Mouse (Mus musculus): ENCODE results near the gene Pabpc4. TPM values are rescaled to one million over a fixed set of nuclear protein-coding genes. Genes with fewer than 3 reads are reported as not detected.
A peak's percentile ranks its signal among the peaks of the same experiment; 100 is the strongest.

Pabpc4 gene
- 23.0 and 31.4 TPM in 2 replicates for polyA plus RNA-seq (2015; fragmentation: Nextera tagmentation; extraction: Ambion mirVana)

DNA sequence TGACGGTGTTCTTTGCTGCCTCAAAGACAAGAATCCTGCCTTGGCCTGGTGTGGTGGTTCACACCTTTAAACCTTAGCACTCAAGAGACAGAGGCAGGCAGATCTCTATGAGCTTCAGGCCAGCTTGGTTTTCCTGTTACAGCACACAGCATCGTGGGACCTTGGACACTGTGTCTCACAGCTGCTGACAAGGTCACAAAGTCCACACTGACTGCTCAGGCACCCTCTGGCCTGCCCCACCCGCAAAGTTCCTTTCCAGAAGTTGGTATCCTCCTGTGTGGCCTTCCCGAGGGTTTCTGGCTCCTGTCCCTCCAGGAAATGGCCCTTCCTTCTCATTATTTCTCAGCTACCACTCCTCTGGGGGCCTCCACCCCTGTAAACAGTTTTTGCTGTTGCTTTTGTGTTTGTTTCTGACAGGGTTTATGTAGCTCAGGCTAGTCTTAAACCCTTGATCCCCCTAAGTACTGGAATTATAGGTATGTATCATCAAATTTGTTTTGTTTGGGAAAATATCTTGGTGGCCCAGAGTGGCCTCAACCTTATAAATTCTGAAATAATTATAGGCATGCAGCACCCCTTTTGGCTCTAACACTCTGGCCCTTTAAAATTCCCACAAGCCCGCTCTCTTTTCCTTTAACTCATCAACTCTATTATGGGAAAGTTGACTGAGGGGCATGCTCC lies at the start of gene Pabpc4:
TSS of gene Pabpc4 (plus strand) at position 631 of the 681 bp plus-strand sequence.
- no peaks in the 10 kb centered on the region for H3K27me3 ChIP-seq (replicated peaks; ENCODE audit: control insufficient read depth, insufficient read depth, low read length)

DNA sequence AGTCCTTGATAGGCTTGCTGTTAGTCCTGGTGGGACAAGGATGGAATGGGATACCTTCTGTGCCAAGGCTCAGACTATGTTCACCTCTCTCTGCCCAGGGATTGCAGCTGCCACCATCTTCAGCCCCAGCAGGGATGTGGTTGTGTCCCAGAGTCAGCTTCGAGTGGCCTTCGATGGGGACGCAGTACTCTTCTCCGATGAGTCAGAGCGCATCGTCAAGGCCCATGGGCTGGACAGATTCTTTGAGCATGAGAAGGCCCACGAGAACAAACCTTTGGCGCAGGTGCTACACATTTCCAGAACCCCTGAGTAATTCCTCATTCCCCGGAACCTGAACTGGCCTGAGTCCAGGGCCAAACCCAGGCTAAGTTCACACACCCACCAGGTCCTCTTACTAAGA lies 48.2 kb upstream of the Pabpc4 start:
- no peak overlapping the region for H3K9ac ChIP-seq (ENCODE audit: low read depth, low read length)
- H3K4me2 ChIP-seq (ENCODE audit: low read length) = no peak overlapping the region
- no peak for ATAC-seq
- H3K9me3 ChIP-seq (ENCODE audit: control insufficient read depth, low read length) = no peaks in the 10 kb centered on the region
- H3K36me3 ChIP-seq (ENCODE audit: control insufficient read depth, insufficient read depth, low read length) = no peaks in the 10 kb centered on the region
- no peaks in the 10 kb centered on the region for H3K27me3 ChIP-seq (replicated peaks; ENCODE audit: control insufficient read depth, insufficient read depth, low read length)
- WGBS = 95% methylated on average over 9 of the region's 9 CpGs
- H3K4me1 ChIP-seq (ENCODE audit: control insufficient read depth, insufficient read depth, low read depth, low read length) = peaks cover 8% of the 10 kb centered on the region
- H3K27ac ChIP-seq (ENCODE audit: low read depth, low read length) = no peak overlapping the region
- no peak overlapping the region for H3K4me3 ChIP-seq (ENCODE audit: low read length)

More for the DNA sequence above, at the start of gene Pabpc4:
- Histone ChIP-seq H3K9me3 (ENCODE audit: control insufficient read depth, low read length) (no peaks in the 10 kb centered on the region), H3K27ac (ENCODE audit: low read depth, low read length) (no peak within 1 kb of the TSS), H3K4me2 (ENCODE audit: low read length) (no peak within 1 kb of the TSS), H3K4me3 (ENCODE audit: low read length) (no peak within 1 kb of the TSS), H3K9ac (ENCODE audit: low read depth, low read length) (no peak within 1 kb of the TSS), H3K36me3 (ENCODE audit: control insufficient read depth, insufficient read depth, low read length) (no peaks in the 10 kb centered on the region), H3K4me1 (ENCODE audit: control insufficient read depth, insufficient read depth, low read depth, low read length) (no peaks in the 10 kb centered on the region; the same call in 1 of the 2 replicates)
- no peak for ATAC-seq
- WGBS = 72% methylated on average over 5 of the region's 5 CpGs

DNA sequence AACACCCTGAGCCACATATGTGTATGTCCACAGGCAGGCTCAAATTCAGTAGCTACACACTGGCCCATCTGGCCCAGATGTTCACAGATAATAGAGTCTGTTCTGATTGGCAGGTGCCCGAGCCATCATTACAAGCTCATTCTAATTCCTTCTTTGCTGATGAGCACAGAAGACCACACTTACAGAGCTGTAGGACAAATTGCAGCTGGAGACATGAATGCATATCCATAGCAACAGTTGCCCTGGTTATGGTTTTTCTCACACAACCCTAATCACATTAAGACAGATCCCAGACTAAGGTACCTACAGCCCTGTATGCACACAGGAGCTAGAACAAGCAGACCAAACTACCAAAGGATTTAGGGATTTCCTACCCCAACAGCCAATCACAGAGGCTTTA lies 46.8 kb upstream of the Pabpc4 start:
- peak; percentile 72 for ATAC-seq
- no peaks in the 10 kb centered on the region for H3K9me3 ChIP-seq (ENCODE audit: control insufficient read depth, low read length)
- H3K36me3 ChIP-seq (ENCODE audit: control insufficient read depth, insufficient read depth, low read length) = no peaks in the 10 kb centered on the region
- no peak overlapping the region for H3K9ac ChIP-seq (ENCODE audit: low read depth, low read length)
- no peaks in the 10 kb centered on the region for H3K27me3 ChIP-seq (replicated peaks; ENCODE audit: control insufficient read depth, insufficient read depth, low read length)
- no peak overlapping the region for H3K27ac ChIP-seq (ENCODE audit: low read depth, low read length)
- H3K4me3 ChIP-seq (ENCODE audit: low read length) = no peak overlapping the region
- WGBS = 73% methylated on average over 1 of the region's 1 CpGs
- peaks cover 8% of the 10 kb centered on the region for H3K4me1 ChIP-seq (ENCODE audit: control insufficient read depth, insufficient read depth, low read depth, low read length)
- H3K4me2 ChIP-seq (ENCODE audit: low read length) = no peak overlapping the region

GRCm38 (mm10) chr4:123216782-123217181 lies 45.4 kb upstream of the Pabpc4 start:
- Histone ChIP-seq H3K4me1 (ENCODE audit: control insufficient read depth, insufficient read depth, low read depth, low read length) (peaks cover 8% of the 10 kb centered on the region), H3K4me2 (ENCODE audit: low read length) (no peak overlapping the region)

GRCm38 (mm10) chr4:123219720-123220357 lies 42.3 kb upstream of the Pabpc4 start:
- Histone ChIP-seq H3K4me2 (ENCODE audit: low read length) (no peak overlapping the region), H3K27ac (ENCODE audit: low read depth, low read length) (no peak overlapping the region), H3K36me3 (ENCODE audit: control insufficient read depth, insufficient read depth, low read length) (no peaks in the 10 kb centered on the region), H3K27me3 (replicated peaks; ENCODE audit: control insufficient read depth, insufficient read depth, low read length) (no peaks in the 10 kb centered on the region), H3K9ac (ENCODE audit: low read depth, low read length) (no peak overlapping the region), H3K4me1 (ENCODE audit: control insufficient read depth, insufficient read depth, low read depth, low read length) (peaks cover 6% of the 10 kb centered on the region), H3K4me3 (ENCODE audit: low read length) (no peak overlapping the region), H3K9me3 (ENCODE audit: control insufficient read depth, low read length) (no peaks in the 10 kb centered on the region)
- 76% methylated on average over 15 of the region's 15 CpGs for WGBS
- peak; percentile 83 for ATAC-seq

More at GRCm38 (mm10) chr4:123216782-123217181, 45.4 kb upstream of the Pabpc4 start:
- H3K27ac ChIP-seq (ENCODE audit: low read depth, low read length) = no peak overlapping the region
- H3K27me3 ChIP-seq (replicated peaks; ENCODE audit: control insufficient read depth, insufficient read depth, low read length) = no peaks in the 10 kb centered on the region
- H3K9me3 ChIP-seq (ENCODE audit: control insufficient read depth, low read length) = no peaks in the 10 kb centered on the region
- no peak for ATAC-seq
- no peaks in the 10 kb centered on the region for H3K36me3 ChIP-seq (ENCODE audit: control insufficient read depth, insufficient read depth, low read length)
- no peak overlapping the region for H3K4me3 ChIP-seq (ENCODE audit: low read length)
- no peak overlapping the region for H3K9ac ChIP-seq (ENCODE audit: low read depth, low read length)
- 27% methylated on average over 1 of the region's 1 CpGs for WGBS

DNA sequence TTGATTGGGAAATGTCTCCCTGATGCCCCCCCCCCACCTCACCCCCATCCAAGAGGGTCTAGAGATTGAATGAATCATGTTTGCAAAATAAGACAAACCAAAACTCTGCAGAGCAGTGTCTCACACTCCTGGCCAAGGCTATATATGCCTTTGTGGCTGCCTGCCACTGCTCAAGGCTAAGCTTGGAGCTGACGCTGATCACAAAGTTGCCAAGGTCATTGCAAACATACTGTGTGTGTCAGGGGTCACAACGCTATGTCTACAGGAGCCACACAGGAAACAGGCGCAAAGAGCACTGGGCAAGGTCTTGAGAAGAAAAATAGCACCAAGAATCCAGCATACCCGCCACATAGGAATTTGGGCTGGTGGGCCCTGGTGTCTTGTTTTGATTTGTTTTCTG lies 41.5 kb upstream of the Pabpc4 start:
- no peaks in the 10 kb centered on the region for H3K9me3 ChIP-seq (ENCODE audit: control insufficient read depth, low read length)
- H3K27me3 ChIP-seq (replicated peaks; ENCODE audit: control insufficient read depth, insufficient read depth, low read length) = no peaks in the 10 kb centered on the region
- no peak overlapping the region for H3K27ac ChIP-seq (ENCODE audit: low read depth, low read length)
- no peaks in the 10 kb centered on the region for H3K36me3 ChIP-seq (ENCODE audit: control insufficient read depth, insufficient read depth, low read length)
- no peak overlapping the region for H3K4me3 ChIP-seq (ENCODE audit: low read length)
- no peak overlapping the region for H3K4me2 ChIP-seq (ENCODE audit: low read length)
- no peak overlapping the region for H3K9ac ChIP-seq (ENCODE audit: low read depth, low read length)
- H3K4me1 ChIP-seq (ENCODE audit: control insufficient read depth, insufficient read depth, low read depth, low read length) = no peaks in the 10 kb centered on the region
- ATAC-seq = no peak
- WGBS = 88% methylated on average over 4 of the region's 4 CpGs

DNA sequence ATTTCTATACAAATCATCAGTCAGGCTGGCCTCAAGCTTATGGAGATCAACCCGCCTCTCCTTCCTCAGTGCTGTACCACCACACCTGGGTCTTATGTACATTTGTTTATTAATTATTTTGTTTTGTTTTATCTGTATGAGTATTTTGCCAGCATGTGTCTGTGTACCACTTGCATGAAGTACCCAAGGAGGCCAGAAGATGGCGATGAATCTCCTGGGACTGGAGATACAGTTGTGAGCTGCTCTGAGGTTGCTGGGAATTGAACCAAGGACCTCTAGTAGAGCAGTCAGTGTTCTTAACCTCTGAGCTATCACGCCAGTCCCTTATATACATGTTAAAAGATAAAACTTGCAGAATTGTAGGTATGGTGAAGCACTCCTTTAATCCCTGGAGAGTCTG lies 38.8 kb upstream of the Pabpc4 start:
- WGBS = 48% methylated on average over 3 of the region's 3 CpGs
- no peak for ATAC-seq

DNA sequence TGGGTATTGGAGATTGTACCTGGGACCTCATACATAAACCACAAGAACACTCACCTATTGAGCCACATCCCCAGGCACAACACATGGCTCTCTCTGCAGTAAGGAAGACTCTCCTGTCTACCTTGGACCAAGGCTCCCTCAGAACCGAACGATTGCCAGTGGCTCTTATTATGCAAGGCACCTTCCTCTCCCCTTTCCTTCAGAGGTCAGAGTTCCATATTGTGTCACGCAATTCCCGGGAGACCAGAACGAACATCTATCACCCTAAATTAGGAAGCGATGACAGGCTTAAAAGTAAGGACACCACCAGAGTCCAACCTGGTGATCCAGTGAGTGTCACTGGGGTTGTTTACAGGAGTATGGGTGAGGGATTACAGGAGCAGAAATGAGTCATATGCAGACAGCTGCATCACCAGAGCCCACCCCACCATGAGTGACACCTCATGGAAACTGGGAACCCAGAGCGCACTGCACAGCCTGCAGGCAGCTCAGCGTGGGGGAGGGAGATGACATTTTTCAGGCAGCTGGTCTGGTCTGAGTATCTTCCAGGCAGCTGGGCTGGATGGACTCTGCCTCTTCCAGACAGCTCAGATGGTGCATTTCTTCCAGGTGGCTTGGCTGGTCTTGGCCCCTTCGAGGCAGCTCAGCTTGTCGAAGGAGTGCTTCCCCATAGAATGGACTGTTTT lies 36.3 kb upstream of the Pabpc4 start:
- Histone ChIP-seq H3K27me3 (replicated peaks; ENCODE audit: control insufficient read depth, insufficient read depth, low read length) (no peaks in the 10 kb centered on the region; the same call in 1 of the 2 replicates), H3K9ac (ENCODE audit: low read depth, low read length) (no peak overlapping the region), H3K27ac (ENCODE audit: low read depth, low read length) (no peak overlapping the region), H3K9me3 (ENCODE audit: control insufficient read depth, low read length) (no peaks in the 10 kb centered on the region), H3K36me3 (ENCODE audit: control insufficient read depth, insufficient read depth, low read length) (no peaks in the 10 kb centered on the region), H3K4me1 (ENCODE audit: control insufficient read depth, insufficient read depth, low read depth, low read length) (no peaks in the 10 kb centered on the region; the same call in 1 of the 2 replicates), H3K4me2 (ENCODE audit: low read length) (no peak overlapping the region), H3K4me3 (ENCODE audit: low read length) (no peak overlapping the region)
- no peak for ATAC-seq
- WGBS = 68% methylated on average over 10 of the region's 10 CpGs

More for the DNA sequence above, 38.8 kb upstream of the Pabpc4 start:
- H3K4me3 ChIP-seq (ENCODE audit: low read length) = no peak overlapping the region
- no peaks in the 10 kb centered on the region for H3K27me3 ChIP-seq (replicated peaks; ENCODE audit: control insufficient read depth, insufficient read depth, low read length)
- no peak overlapping the region for H3K27ac ChIP-seq (ENCODE audit: low read depth, low read length)
- H3K4me1 ChIP-seq (ENCODE audit: control insufficient read depth, insufficient read depth, low read depth, low read length) = no peaks in the 10 kb centered on the region; the same call in 1 of the 2 replicates
- H3K9ac ChIP-seq (ENCODE audit: low read depth, low read length) = no peak overlapping the region
- no peaks in the 10 kb centered on the region for H3K36me3 ChIP-seq (ENCODE audit: control insufficient read depth, insufficient read depth, low read length)
- H3K9me3 ChIP-seq (ENCODE audit: control insufficient read depth, low read length) = no peaks in the 10 kb centered on the region
- H3K4me2 ChIP-seq (ENCODE audit: low read length) = no peak overlapping the region

DNA sequence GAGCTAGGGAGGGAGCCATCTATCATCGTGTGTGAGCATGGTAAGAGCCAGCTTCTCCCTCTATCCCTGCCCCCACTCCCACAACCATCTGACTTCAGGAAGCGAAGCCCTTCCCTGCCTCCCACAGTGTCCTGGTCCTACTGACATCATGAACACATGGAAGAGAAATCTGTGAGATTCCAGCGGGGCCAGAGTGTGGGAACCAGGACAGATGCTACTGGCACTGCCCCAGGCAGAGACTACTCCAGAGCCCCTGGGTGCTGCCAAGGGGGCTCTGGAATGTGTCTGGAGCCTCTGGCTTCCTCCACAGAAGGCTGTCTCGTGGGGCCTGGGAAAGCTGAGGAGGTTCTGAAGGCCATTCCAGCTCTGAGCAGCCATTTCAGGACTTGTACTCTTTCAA lies 34.4 kb upstream of the Pabpc4 start:
- no peak overlapping the region for H3K9ac ChIP-seq (ENCODE audit: low read depth, low read length)
- no peak; the same call in 1 of the 2 replicates for ATAC-seq
- H3K4me1 ChIP-seq (ENCODE audit: control insufficient read depth, insufficient read depth, low read depth, low read length) = no peaks in the 10 kb centered on the region; the same call in 1 of the 2 replicates
- H3K4me2 ChIP-seq (ENCODE audit: low read length) = no peak overlapping the region
- no peak overlapping the region for H3K27ac ChIP-seq (ENCODE audit: low read depth, low read length)
- H3K27me3 ChIP-seq (replicated peaks; ENCODE audit: control insufficient read depth, insufficient read depth, low read length) = peaks cover under 1% of the 10 kb centered on the region
- no peaks in the 10 kb centered on the region for H3K36me3 ChIP-seq (ENCODE audit: control insufficient read depth, insufficient read depth, low read length)
- no peaks in the 10 kb centered on the region for H3K9me3 ChIP-seq (ENCODE audit: control insufficient read depth, low read length)
- no peak overlapping the region for H3K4me3 ChIP-seq (ENCODE audit: low read length)
- 44% methylated on average over 4 of the region's 4 CpGs for WGBS
